Mouse (Mus musculus) testis, postnatal 14 days (tissue): ENCODE measurements around the gene Hist1h2bh.
A peak's percentile ranks its signal among the peaks of the same experiment; 100 is the strongest.
"Not testable (repeated sequence)": the region's sequence is repeated elsewhere in the genome, so short reads cannot be mapped to it uniquely, and the experiment has no call there.

Experiments
- DNase-seq: peaks from one replicate; pipeline ENCODE4 v3.0.0; 2021; ENCODE audit warnings: low spot score

Gene Hist1h2bh

DNA sequence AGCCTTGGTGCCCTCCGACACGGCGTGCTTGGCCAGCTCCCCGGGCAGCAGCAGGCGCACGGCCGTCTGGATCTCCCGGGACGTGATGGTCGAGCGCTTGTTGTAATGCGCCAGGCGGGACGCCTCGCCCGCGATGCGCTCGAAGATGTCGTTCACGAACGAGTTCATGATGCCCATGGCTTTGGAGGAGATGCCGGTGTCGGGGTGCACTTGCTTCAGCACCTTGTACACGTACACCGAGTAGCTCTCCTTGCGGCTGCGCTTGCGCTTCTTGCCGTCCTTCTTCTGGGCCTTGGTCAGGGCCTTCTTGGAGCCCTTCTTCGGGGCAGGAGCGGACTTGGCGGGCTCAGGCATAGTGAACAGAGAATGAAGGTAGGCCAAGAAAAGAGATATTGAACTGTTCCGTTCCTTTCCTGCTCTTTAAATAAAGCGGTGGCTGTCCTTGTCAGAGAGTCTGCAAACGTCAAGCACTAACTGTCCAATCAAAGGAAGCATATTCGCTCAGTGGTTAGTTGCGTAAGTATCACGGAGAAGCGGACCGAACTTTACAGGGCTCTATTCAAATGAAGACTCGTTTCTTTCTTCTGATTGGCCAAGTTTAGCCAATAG lies at the start of gene Hist1h2bh:
Gene Hist1h2bh (minus strand): TSS at position 394 of the 609 bp plus-strand sequence.
- peak; percentile 58 for DNase-seq

GRCm38 (mm10) chr13:23592614-23593013 lies 49.4 kb upstream of the Hist1h2bh start:
- no peak for DNase-seq

DNA sequence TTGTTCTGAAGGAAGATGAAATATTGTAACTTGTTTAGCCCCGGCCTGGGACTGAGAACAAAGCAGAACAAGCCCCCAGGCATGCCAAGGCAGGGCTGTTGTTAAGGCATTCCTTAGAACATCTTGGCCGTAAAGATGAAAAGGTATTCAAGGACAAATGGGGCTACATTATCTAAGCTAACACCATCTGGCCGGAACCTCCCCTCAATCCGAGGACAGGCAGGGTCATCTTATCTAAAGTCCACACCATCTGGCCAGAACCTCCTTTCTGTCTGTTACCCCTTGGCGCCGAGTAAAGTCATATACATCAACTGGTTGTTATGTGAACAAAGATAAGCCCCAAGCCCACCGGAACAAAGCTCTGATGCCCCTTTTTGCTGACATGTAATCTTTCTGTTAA lies 48.7 kb upstream of the Hist1h2bh start:
- not testable (repeated sequence) for DNase-seq

- DNase-seq: no peak
Measured at GRCm38 (mm10) chr13:23591206-23591605, 48.0 kb upstream of the Hist1h2bh start.

DNA sequence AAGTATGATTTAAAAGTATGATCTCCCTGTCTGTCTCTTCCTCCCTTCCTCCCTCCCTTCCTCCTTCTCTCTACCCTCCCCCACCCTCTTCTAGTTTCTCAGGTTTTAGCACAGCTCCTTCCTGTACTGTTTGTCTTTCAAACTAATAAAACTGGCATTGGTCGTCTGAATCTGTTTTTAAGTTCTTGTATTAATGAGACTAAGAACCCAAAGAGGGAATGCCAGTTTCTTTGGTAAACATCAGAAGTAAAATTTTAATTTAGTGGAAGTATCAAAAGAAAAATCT lies 43.7 kb upstream of the Hist1h2bh start:
- no peak for DNase-seq

GRCm38 (mm10) chr13:23586099-23586939 lies 43.1 kb upstream of the Hist1h2bh start:
- no peak for DNase-seq

DNA sequence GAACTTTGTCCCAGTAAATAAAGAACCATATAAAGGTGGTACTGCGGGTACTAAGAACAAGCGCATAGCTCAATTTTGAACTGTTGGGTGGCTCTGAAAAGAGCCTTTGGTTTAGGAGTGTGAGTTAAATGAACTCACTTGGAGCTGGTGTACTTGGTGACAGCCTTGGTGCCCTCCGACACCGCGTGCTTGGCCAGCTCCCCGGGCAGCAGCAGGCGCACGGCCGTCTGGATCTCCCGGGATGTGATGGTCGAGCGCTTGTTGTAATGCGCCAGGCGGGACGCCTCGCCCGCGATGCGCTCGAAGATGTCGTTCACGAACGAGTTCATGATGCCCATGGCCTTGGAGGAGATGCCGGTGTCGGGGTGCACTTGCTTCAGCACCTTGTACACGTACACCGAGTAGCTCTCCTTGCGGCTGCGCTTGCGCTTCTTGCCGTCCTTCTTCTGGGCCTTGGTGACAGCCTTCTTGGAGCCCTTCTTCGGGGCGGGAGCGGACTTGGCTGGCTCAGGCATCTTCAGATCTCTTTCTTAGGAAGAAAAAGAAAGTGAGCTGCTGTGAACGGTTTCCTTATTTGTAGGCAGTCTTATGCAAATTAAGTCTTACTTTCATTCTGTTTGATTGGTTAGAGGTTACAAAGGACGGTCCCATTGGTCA lies 42.4 kb upstream of the Hist1h2bh start:
- peak; percentile 79 for DNase-seq

DNA sequence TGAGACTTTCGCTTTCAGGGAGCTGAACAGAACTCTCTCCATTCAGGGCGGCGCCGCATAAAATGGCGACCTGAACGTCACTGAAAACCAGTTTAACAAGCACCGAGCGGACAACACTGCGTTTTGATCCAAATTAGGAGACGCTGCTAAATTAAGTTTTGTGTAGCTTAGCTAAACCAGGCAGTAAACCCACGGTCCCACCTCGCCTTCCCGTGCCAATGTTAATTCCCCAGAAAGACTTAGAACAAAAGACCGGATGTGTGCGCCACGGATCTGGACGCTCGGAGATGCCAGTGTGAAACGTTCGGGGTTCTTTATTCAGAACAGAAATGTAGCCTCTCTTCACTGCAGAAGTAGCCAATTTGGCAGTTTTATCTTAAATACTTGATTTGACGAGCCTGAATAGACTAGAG lies 41.8 kb upstream of the Hist1h2bh start:
- peak; percentile 41 for DNase-seq

DNA sequence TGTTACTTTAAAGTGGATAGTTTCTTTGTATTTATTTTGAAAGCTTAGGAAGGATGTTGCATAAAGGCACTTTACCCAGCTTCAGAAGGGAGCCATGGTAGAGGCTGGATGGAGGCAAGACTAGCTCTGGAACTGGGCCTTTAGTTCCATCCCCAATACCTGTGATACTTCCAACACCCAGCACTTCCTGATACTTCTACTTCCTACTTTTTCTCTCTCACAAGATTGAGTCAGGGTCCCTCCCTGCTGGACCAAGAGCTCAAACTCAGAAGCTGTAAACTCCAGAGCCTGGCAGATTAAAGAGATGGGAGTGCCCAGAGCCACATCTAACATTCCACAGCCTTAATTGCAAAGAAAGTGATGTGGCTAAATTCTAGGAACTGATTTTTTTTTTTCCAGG lies 41.1 kb upstream of the Hist1h2bh start:
- DNase-seq: no peak

GRCm38 (mm10) chr13:23583387-23584068 lies 40.3 kb upstream of the Hist1h2bh start:
- no peak for DNase-seq

DNA sequence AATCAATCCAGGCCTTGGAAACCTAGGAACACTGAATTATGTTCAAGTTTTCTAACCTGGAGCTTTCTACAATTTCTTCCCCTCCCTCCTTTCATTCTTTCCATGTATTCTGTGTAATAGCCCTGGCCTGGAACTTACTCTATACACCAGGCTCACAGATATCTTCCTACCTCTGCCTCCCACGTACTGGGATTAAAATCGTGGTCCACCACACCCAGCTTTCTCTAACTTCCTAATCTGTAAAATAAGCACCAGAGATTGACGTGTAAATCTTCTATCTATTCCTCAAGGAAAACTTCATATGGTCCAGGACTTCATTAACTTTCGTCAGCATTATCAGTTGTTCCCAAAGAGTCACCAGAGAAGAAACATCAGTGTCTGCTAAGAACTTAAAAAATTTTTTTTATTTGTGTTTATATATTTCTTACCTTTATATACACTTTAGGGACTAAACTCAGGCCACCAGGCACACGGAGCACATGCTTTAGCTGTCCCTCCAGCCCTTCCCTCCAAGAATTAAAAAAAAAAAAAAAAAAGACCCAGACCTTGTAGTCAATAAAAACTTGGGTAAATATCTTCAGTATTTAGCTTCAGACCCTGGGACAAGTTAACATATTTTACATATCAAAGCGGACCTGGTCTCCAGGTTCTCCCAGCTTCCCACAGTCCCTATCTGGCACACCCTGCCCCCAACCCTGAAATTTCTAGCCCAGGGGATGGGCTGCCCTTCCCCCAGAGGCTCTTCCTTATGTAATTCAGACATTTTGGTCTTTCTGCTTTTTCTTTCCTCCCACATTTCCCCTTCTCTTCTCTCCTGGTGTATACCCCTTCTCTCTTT lies 39.2 kb upstream of the Hist1h2bh start:
- no peak for DNase-seq

GRCm38 (mm10) chr13:23581408-23582218 lies 38.4 kb upstream of the Hist1h2bh start, which contains the start of gene Hist1h4d:
Gene Hist1h4d, plus strand, starts transcription at chr13:23581598.
- DNase-seq: peak; percentile 95

- no peak for DNase-seq
Measured at GRCm38 (mm10) chr13:23577835-23578234, 34.6 kb upstream of the Hist1h2bh start.

GRCm38 (mm10) chr13:23576906-23577639 lies 33.9 kb upstream of the Hist1h2bh start:
- no peak for DNase-seq

DNA sequence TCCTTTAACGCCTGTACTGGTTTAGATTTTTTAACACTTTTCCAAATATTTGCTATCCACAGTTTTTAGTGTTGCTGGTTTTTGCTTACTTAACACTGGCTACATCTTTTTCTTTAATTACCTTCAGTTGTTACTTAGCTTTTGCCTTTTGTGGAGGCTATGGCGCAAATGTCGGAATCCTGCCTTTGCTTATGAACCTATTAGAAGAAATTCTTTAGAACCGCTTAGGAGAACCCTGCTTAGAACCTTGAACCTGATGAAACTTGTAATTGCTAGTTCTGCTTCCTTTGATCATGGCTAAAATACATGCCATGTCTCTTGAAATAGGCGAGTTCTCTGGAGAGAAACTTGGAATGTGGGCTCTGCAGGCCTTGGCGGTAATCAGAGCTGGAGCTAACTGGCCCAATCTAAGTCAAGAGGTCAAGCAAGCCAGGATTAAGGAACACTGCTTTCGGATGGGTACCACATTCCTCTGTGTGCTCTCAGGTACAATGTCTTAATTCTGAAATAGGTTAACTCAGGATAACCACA lies 33.2 kb upstream of the Hist1h2bh start:
- no peak for DNase-seq

- not testable (repeated sequence) for DNase-seq
Measured at GRCm38 (mm10) chr13:23575864-23576313, 32.7 kb upstream of the Hist1h2bh start.

- DNase-seq: peak; percentile 49
Measured at GRCm38 (mm10) chr13:23575271-23575851, 32.2 kb upstream of the Hist1h2bh start, which contains the start of gene Hist1h3d. Gene Hist1h3d, plus strand, starts transcription at chr13:23575763.

DNA sequence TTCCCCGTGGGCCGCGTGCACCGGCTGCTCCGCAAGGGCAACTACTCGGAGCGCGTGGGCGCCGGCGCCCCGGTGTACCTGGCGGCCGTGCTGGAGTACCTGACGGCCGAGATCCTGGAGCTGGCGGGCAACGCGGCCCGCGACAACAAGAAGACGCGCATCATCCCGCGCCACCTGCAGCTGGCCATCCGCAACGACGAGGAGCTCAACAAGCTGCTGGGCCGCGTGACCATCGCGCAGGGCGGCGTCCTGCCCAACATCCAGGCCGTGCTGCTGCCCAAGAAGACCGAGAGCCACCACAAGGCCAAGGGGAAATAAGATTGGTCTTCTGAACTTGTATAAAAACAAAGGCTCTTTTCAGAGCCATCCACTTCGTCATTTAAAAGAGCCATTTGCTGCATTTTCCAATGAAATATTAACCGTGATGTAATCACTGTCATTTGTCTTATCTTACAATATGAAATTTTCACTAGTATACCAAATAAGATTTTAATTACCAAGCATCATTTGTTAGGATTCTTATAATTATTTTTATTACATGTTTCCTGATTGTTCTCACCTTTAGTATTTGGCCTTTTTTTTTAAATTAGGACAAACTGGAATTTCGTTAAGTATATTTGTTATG lies 31.5 kb upstream of the Hist1h2bh start:
- not testable (repeated sequence) for DNase-seq
